Mouse (Mus musculus): Measurements from ENCODE around the gene Ankrd65. TPM values are rescaled to one million over a fixed set of nuclear protein-coding genes. Genes with fewer than 3 reads are reported as not detected.

Gene Ankrd65
- polyA plus RNA-seq, 1 experiment from 2014 or later, result not detected

DNA sequence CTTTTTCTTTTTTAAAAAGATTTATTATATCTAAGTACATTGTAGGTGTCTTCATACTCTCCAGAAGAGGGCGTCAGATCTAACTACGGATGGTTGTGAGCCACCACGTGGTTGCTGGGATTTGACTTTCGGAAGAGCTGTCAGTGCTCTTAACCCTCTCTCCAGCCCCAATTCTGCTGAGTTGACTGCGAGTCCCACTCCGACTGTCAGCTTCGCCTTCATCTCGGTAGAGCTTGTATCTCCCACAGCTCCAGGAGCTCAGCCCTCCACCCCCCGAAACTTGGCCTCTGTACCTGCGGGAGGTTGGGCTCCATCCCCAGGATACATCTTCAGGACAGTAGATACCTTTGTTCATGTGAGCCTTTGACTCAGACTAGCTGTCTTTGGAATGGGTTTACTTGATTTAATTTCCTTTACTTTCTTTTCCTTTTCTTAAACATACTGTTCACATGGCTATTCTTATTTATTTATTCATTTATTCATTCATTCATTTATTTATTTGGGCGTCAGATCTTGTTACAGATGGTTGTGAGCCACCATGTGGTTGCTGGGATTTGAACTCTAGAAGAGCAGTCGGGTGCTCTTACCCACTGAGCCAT is 12.6 kb downstream of the Ankrd65 start, which contains the start of gene Mrpl20:
Gene Mrpl20, plus strand, starts transcription at position 138 of the 599 bp plus-strand sequence.
- Histone ChIP-seq H3K27me3 (ENCODE audit: poor library complexity, severe bottlenecking) (no peaks in the 10 kb centered on the region), H3K36me3 (replicated peaks) (peaks cover 31% of the 10 kb centered on the region), H3K9me3 (no peaks in the 10 kb centered on the region), H3K4me3 (peak within 1 kb of the TSS; percentile 75), H3K4me1 (peaks cover 23% of the 10 kb centered on the region), H3K27ac (peak within 1 kb of the TSS; percentile 85)
- WGBS, result 9% methylated on average over 12 of the region's 12 CpGs
- DNase-seq (ENCODE audit: extremely low spot score, low spot score), result no peak

DNA sequence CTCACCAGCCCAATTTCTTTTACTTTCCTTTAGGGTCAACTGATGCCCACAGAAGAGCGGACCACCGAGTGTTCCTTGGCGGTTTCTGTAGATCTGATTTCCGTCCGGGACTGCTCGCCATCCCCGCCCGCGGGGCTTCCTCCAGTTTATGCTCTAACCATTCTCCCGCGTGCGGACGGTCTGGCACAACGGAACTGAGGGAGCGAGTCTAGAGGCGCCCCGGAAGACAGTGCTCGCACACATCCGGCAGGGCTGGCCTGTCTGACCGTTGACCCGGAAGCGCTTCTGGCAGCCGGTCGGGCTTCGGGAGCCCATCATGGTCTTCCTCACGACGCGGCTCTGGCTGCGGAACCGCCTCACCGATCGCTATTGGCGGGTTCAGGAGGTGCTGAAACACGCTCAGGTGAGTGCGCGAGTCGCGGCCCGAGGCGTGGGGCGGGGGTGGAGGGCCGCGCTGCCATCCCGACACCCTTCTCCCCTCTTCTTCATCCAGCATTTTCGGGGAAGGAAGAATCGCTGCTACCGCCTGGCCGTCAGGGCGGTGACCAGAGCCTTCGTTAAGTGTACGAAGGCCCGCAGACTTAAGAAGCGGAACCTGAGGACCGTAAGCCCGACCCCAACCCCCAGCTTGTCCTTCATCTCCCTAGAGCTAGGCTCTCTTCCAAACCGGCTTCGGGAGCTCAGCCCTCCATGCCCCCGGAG is 13.3 kb downstream of the Ankrd65 start:
- H3K4me1 ChIP-seq, result peaks cover 23% of the 10 kb centered on the region
- H3K4me3 ChIP-seq, result peak overlapping the region; percentile 75
- H3K27ac ChIP-seq, result peak overlapping the region; percentile 85
- no peaks in the 10 kb centered on the region for H3K9me3 ChIP-seq
- H3K27me3 ChIP-seq (ENCODE audit: poor library complexity, severe bottlenecking), result no peaks in the 10 kb centered on the region
- peaks cover 37% of the 10 kb centered on the region for H3K36me3 ChIP-seq (replicated peaks)
- DNase-seq (ENCODE audit: extremely low spot score, low spot score), result peak; percentile 97
- 0% methylated on average over 58 of the region's 58 CpGs for WGBS

DNA sequence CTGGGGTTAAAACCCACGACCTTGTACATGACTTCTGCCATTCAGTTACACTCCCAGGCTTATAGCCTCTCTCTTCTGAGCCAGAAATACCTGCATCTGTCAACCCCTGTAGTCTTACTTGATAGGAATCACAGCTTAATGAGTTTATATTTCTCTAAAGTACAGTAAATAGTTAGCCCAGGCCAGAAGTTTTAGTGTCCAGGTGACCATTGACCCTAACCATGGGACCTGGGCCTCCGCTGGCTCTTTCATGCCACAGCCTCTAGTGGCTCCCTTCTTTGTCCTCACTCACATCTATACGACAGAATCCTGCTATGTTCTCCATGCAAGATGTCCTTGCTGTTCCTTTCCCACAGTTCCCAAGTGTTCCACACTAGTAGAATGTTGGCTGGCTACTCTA is 17.6 kb downstream of the Ankrd65 start:
- Histone ChIP-seq H3K9me3 (no peaks in the 10 kb centered on the region), H3K36me3 (replicated peaks) (peaks cover 65% of the 10 kb centered on the region), H3K4me1 (peaks cover 29% of the 10 kb centered on the region), H3K27me3 (ENCODE audit: poor library complexity, severe bottlenecking) (no peaks in the 10 kb centered on the region), H3K4me3 (no peak overlapping the region), H3K27ac (no peak overlapping the region)
- WGBS, result 95% methylated on average over 3 of the region's 3 CpGs
- no peak for DNase-seq (ENCODE audit: extremely low spot score, low spot score)

DNA sequence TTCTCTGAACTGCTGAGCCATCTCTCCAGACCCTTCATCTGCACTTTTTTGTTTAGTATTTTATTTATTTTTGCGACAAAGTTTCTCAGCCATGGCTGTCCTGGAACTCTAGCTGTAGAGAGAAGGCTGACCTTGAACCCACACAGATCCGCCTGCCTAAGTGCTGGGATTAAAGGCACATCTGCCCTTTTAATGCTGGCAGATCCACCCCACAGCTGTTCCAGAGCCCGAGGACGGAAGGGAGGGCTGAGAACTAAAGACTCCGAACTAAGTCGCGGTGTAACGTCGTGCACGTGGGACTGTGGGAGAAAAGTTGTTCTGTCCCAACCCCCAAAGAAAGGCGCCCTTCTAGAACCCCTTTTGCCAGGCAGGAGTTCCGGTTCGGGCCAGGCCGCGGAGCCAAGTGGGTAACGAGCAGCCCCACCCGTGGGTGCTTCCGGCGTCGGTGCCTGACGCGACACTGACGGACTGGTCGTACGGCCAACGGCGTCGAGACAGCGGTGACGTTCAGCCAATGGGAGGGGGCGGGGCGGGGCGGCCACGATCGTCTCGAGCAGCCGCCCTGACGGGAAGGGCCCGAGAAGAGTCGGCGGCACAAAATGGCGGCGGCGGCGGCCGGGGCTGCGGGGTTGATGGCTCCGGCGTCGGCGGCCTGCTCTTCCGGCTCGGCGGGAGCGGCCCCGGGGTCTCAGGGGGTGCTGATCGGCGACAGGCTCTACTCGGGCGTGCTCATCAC is 21.9 kb downstream of the Ankrd65 start, which contains the start of gene Ccnl2:
Gene Ccnl2, plus strand, starts transcription at position 561 of the 736 bp plus-strand sequence.
- Histone ChIP-seq H3K4me1 (peaks cover 28% of the 10 kb centered on the region), H3K27ac (peak within 1 kb of the TSS; percentile 98), H3K9me3 (no peaks in the 10 kb centered on the region), H3K4me3 (peak within 1 kb of the TSS; percentile 100), H3K36me3 (replicated peaks) (peaks cover 80% of the 10 kb centered on the region), H3K27me3 (ENCODE audit: poor library complexity, severe bottlenecking) (no peaks in the 10 kb centered on the region)
- DNase-seq (ENCODE audit: extremely low spot score, low spot score), result peak; percentile 95
- under 1% methylated on average over 60 of the region's 60 CpGs for WGBS

DNA sequence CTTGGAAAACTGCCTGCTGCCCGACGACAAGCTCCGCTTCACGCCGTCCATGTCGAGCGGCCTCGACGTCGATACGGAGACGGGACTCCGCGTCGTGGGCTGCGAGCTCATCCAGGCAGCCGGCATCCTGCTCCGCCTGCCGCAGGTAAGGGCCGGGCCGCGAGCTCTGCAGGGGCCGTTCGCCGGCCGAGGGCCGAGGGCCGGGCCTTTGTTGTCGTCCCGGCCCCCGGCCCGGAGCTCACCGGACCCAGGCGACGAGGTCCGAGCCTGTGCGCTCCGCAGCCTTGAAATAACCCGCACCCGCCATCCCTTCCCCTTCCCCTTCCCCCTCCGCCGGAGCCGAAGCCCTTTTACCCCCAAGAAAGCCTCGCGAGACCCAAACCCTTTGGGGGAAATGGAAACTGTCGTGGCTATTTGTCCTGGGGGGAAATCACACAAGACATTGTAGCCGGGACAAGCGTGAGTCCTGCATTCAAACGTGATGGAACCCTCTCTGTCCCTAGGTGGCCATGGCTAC is 22.5 kb downstream of the Ankrd65 start:
- peak; percentile 34 for DNase-seq (ENCODE audit: extremely low spot score, low spot score)
- peaks cover 80% of the 10 kb centered on the region for H3K36me3 ChIP-seq (replicated peaks)

DNA sequence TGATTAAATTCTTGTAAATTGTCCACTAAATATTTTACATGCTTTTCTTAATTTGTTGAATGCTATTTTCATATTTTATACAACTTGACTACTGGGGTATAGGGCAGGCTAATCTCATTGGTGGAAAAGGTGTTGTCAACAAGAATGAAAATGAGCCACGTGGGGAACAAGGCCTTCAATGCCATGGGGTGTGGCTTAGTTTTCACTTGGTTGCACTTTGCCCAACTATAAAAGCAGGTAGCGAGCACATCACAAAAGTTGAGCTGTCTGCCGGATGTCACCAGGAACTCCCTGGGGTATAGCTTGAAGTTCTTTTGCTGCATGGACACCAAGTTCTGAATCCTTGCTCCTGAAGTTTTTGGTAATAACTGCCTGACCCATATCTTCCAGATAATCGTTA is 27.3 kb downstream of the Ankrd65 start:
- Histone ChIP-seq H3K9me3 (no peaks in the 10 kb centered on the region), H3K4me1 (peaks cover 17% of the 10 kb centered on the region), H3K36me3 (replicated peaks) (peaks cover 93% of the 10 kb centered on the region), H3K27ac (no peak overlapping the region), H3K27me3 (ENCODE audit: poor library complexity, severe bottlenecking) (no peaks in the 10 kb centered on the region), H3K4me3 (no peak overlapping the region)
- no peak for DNase-seq (ENCODE audit: extremely low spot score, low spot score)
- WGBS, result 89% methylated on average over 4 of the region's 4 CpGs

More for the DNA sequence above, 22.5 kb downstream of the Ankrd65 start:
- H3K27me3 ChIP-seq (ENCODE audit: poor library complexity, severe bottlenecking), result no peaks in the 10 kb centered on the region
- H3K27ac ChIP-seq, result peak overlapping the region; percentile 98
- no peaks in the 10 kb centered on the region for H3K9me3 ChIP-seq
- peaks cover 28% of the 10 kb centered on the region for H3K4me1 ChIP-seq
- under 1% methylated on average over 49 of the region's 49 CpGs for WGBS
- peak overlapping the region; percentile 100 for H3K4me3 ChIP-seq

DNA sequence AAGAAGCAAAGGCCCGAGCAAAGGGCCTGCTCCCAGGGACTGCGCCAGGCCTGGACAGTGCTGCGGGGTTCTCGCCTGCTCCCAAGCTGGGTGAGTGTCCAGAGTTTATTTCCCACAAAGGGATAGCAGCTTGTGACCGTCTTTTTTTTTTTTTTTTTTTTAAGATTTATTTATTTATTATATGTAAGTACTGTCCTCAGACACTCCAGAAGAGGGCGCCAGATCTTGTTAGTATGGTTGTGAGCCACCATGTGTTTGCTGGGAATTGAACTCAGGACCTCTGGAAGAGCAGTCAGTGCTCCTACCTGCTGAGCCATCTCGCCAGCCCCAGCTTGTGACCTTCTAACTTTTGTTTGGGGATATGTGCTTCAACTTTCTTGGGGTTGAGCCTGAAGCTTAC is 30.8 kb downstream of the Ankrd65 start:
- Histone ChIP-seq H3K4me1 (no peaks in the 10 kb centered on the region), H3K36me3 (replicated peaks) (peaks cover 100% of the 10 kb centered on the region), H3K9me3 (no peaks in the 10 kb centered on the region), H3K27me3 (ENCODE audit: poor library complexity, severe bottlenecking) (no peaks in the 10 kb centered on the region), H3K27ac (no peak overlapping the region), H3K4me3 (no peak overlapping the region)
- no peak for DNase-seq (ENCODE audit: extremely low spot score, low spot score)
- WGBS, result 83% methylated on average over 7 of the region's 7 CpGs

DNA sequence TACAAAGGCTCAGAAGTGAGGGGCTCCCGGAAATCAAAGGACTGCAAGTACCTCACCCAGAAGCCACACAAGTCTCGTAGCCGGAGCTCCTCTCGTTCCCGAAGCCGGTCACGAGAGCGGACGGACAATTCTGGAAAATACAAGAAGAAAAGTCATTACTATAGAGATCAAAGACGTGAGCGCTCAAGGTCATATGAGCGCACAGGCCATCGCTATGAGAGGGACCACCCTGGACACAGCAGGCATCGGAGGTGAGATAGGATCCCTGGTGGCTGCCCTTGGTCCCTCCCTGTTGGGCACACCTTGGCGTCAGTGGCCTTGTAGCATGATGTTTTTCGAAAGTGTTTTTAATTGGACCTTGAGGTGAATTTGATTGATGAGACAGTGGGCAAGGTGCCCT is 33.2 kb downstream of the Ankrd65 start:
- DNase-seq (ENCODE audit: extremely low spot score, low spot score), result no peak
- 96% methylated on average over 16 of the region's 16 CpGs for WGBS
- H3K27ac ChIP-seq, result no peak overlapping the region
- H3K9me3 ChIP-seq, result no peaks in the 10 kb centered on the region
- no peaks in the 10 kb centered on the region for H3K4me1 ChIP-seq
- no peaks in the 10 kb centered on the region for H3K27me3 ChIP-seq (ENCODE audit: poor library complexity, severe bottlenecking)
- peaks cover 100% of the 10 kb centered on the region for H3K36me3 ChIP-seq (replicated peaks)
- H3K4me3 ChIP-seq, result no peak overlapping the region

DNA sequence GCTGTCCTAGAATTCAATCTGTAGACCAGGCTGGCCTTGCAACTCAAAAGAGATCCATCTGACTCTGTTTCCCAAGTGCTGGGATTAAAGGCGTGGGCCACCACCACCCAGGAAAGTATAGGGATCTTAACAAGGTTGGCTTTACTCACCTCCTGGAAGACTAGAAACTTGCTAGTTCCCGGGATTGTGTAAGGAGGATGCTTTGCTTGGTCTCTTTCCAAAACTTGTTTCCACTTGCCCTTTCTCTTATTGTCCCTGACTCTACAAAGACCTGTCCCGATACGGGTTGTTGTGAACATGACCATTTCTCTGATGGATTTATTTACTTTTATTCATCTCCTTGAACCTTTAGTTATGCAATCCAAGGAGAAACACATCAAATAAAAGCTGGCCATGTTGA is 39.6 kb downstream of the Ankrd65 start:
- H3K4me1 ChIP-seq, result peaks cover 29% of the 10 kb centered on the region
- H3K36me3 ChIP-seq (replicated peaks), result peaks cover 67% of the 10 kb centered on the region
- WGBS, result 94% methylated on average over 4 of the region's 4 CpGs

DNA sequence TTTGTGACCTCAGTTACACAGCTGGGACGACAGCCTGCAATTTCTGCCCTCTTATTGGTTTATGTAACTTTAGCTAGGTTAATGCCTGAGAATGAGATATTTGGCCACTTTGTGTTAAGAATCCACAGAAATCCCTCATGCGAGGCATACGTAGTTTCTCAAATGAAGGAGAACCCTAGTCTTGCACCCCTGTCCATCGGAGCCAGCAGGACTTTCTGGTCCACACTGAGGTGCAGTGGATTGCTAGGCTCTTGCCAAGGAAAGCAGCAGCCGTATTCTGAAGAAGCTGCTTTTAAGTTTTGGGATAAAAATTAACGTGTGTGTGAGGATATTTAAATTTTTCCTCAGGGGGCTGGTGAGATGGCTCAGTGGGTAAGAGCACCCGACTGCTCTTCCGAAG is 40.4 kb downstream of the Ankrd65 start:
- Histone ChIP-seq H3K36me3 (replicated peaks) (peaks cover 59% of the 10 kb centered on the region), H3K9me3 (no peaks in the 10 kb centered on the region), H3K4me3 (peak overlapping the region; percentile 81), H3K27me3 (ENCODE audit: poor library complexity, severe bottlenecking) (no peaks in the 10 kb centered on the region), H3K4me1 (peaks cover 29% of the 10 kb centered on the region), H3K27ac (no peak overlapping the region)
- no peak for DNase-seq (ENCODE audit: extremely low spot score, low spot score)
- 56% methylated on average over 8 of the region's 8 CpGs for WGBS

More for the DNA sequence above, 39.6 kb downstream of the Ankrd65 start:
- no peak for DNase-seq (ENCODE audit: extremely low spot score, low spot score)
- Histone ChIP-seq H3K27ac (no peak overlapping the region), H3K4me3 (no peak overlapping the region; the same call in 1 of the 2 replicates), H3K9me3 (no peaks in the 10 kb centered on the region), H3K27me3 (ENCODE audit: poor library complexity, severe bottlenecking) (no peaks in the 10 kb centered on the region)

DNA sequence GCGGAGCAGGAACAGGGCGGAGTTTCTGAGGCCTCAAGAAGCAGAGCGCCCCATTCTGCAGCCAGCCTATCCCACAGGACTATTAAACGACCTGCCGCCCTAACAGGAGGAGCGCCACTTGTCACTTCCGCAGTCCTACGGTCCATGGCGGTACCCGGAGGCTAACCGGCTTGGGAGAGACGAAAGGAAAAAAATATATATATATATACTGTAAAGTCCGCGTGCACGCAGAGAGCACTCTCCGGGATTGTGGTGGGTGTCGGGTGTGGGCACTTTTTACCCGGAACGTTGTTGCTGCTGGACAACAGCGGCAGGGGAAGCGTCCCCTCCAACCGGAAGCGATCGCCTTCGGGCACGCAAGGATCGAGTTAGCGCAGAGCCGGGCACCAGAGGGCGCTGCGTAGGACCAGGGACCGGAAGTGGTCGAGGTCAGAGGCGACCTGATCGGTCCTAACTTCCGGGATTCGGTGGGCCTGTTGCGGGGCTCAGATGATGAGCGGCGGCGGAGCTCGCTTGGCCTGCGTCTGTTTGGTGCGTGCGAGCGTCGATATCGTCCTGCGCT is 41.0 kb downstream of the Ankrd65 start, which contains the start of gene Aurkaip1:
Gene Aurkaip1, plus strand, starts transcription at position 68 of the 562 bp plus-strand sequence.
- Histone ChIP-seq H3K9me3 (no peaks in the 10 kb centered on the region), H3K27me3 (ENCODE audit: poor library complexity, severe bottlenecking) (no peaks in the 10 kb centered on the region), H3K27ac (peak within 1 kb of the TSS; percentile 89), H3K36me3 (replicated peaks) (peaks cover 52% of the 10 kb centered on the region), H3K4me1 (peaks cover 29% of the 10 kb centered on the region), H3K4me3 (peak within 1 kb of the TSS; percentile 81)
- under 1% methylated on average over 49 of the region's 49 CpGs for WGBS
- peak; percentile 98 for DNase-seq (ENCODE audit: extremely low spot score, low spot score)

DNA sequence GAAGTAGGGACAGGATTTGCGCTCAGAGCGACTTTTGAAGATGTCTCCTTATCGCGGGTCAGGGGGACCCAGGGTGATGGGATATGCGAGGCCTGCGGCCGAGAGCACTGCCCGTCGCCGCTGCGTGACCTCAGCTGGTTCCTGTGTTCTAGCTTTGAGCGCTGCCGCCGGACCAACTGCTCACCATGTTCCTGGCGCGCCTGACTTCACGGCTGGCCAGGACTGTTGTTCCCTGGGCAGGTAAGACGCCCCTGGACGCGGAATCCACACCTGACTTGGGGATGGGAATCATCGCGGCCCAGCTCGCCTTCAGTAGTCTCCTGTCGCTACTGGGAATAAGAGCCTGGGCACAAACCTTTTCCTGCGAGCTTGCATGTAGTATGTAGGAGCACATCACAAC is 41.6 kb downstream of the Ankrd65 start:
- Histone ChIP-seq H3K4me1 (peaks cover 29% of the 10 kb centered on the region), H3K9me3 (no peaks in the 10 kb centered on the region; the same call in 1 of the 2 replicates), H3K4me3 (peak overlapping the region; percentile 81), H3K36me3 (replicated peaks) (peaks cover 47% of the 10 kb centered on the region), H3K27me3 (ENCODE audit: poor library complexity, severe bottlenecking) (no peaks in the 10 kb centered on the region), H3K27ac (peak overlapping the region; percentile 89)
- WGBS, result 2% methylated on average over 25 of the region's 25 CpGs
- no peak for DNase-seq (ENCODE audit: extremely low spot score, low spot score)
